Mouse (Mus musculus) CD4-positive, CD25-positive, alpha-beta regulatory T cell, adult 9 weeks (primary cell): ENCODE measurements around the gene Gpc3. TPM values are rescaled to one million over a fixed set of nuclear protein-coding genes. Genes with fewer than 3 reads are reported as not detected.

Experiments used
- polyA plus RNA-seq: library from polyadenylated mRNA; unstranded; fragments of 100-300 nt; shearing (Covaris generic); gene quantifications from one replicate; pipeline ENCODE4 v1.2.1, GENCODE M21; 2017

Gene Gpc3
- not detected for polyA plus RNA-seq

DNA sequence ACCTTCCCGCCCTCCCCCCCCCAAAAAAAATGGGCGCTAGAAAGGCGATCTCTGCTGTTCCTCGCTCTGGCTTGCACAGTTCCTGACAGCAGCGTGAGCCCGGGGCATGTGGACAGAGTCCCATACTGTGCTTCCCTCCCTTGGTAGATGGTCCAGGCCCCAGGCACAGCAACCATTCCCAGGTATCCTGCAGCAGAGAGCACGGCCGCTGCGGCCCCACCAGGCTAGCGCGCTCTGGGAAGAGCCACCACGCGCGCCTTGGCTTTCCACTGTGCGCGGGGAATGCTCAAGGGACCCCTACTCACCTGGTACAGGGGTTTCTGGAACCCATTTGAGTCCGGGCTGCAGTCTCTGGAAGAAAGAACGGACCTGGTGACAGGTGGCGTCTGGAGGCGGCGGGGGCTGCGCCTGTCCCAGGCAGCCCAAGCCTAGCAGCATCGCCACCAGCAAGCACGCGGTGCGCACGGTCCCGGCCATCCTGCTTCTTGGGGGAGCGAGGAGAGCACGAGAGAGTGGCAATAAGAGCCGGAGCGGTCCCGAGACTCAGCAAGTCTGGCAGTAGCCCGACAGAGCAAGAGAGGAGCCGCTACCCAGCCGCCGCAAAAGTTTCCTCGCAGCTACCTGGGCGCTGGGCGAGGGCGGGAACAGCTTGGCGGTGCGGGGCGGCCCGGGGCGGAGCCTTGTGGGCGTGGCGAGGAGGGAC lies at the start of gene Gpc3:
Gene Gpc3, minus strand, starts transcription at position 623 of the 703 bp plus-strand sequence.

Other genes with a start within 250 kb of the Gpc3 start
- not detected for gene Ccdc160, start 177.2 kb upstream of the Gpc3 start, polyA plus RNA-seq